Mouse (Mus musculus) gonadal fat pad, adult 2 months (tissue): Measurements from ENCODE around the gene Ift122. TPM values are rescaled to one million over a fixed set of nuclear protein-coding genes. Genes with fewer than 3 reads are reported as not detected.

Experiments used
- polyA plus RNA-seq: library from polyadenylated mRNA; depleted of rRNA; stranded (reverse); fragments of >200 nt; gene quantifications from 2 replicates; pipeline ENCODE4 v1.2.3, GENCODE M21; 2012; rRNA removed

Ift122 gene
- polyA plus RNA-seq, 1 experiment, result 15.1 TPM

Other genes with a start within 250 kb of the Ift122 start
- gene Raf1, start 176.8 kb upstream of the Ift122 start, polyA plus RNA-seq, result 112 and 130 TPM in 2 replicates
- gene Tmem40, start 91.1 kb upstream of the Ift122 start, polyA plus RNA-seq, result 3.2 and 5.8 TPM in 2 replicates
- gene Cand2, start 78.9 kb upstream of the Ift122 start, polyA plus RNA-seq, result 6.7 and 10.1 TPM in 2 replicates
- 938 and 1,112 TPM in 2 replicates for gene Rpl32, start 44.7 kb upstream of the Ift122 start, polyA plus RNA-seq
- 2.0 and 2.3 TPM in 2 replicates for gene Efcab12, start 15.1 kb upstream of the Ift122 start, polyA plus RNA-seq
- gene Mbd4, start 99 bp upstream of the Ift122 start, polyA plus RNA-seq, result 2.3 and 2.6 TPM in 2 replicates
- gene Rho, start 78.3 kb downstream of the Ift122 start, polyA plus RNA-seq, result 0.76 and 1.2 TPM in 2 replicates
- 0.15 TPM in 1 of 2 replicates, not detected in the other for gene H1foo, start 91.5 kb downstream of the Ift122 start, polyA plus RNA-seq
- 69.7 and 80.8 TPM in 2 replicates for gene Plxnd1, start 141.5 kb downstream of the Ift122 start, polyA plus RNA-seq